Mouse (Mus musculus) liver, adult 2 months (tissue): ENCODE results near the gene Serpinb8. TPM values are rescaled to one million over a fixed set of nuclear protein-coding genes. Genes with fewer than 3 reads are reported as not detected.

ENCODE experiments used
- DNase-seq: peaks from one replicate; pipeline ENCODE4 v3.0.0-alpha.2; 2011; ENCODE audit warnings: low read depth, low spot score; ENCODE audit errors: extremely low read depth
- H3K27ac ChIP-seq: fragments of 200-500 bp; replicated peaks from 2 replicates; pipeline ENCODE4 v1.5.1; 2012; ENCODE audit warnings: low read depth, mild to moderate bottlenecking, control low read depth, inconsistent platforms, low read length; ENCODE audit not compliant: insufficient read depth
- H3K27me3 ChIP-seq: fragments of 200-500 bp; 2 replicates; pipeline ENCODE4 v1.6.1; 2012; ENCODE audit warnings: mild to moderate bottlenecking, moderate library complexity, low read length, inconsistent platforms; ENCODE audit not compliant: control insufficient read depth, insufficient read depth
- H3K36me3 ChIP-seq: fragments of 200-500 bp; 2 replicates; pipeline ENCODE4 v1.6.1; 2012; ENCODE audit warnings: low read length, inconsistent platforms; ENCODE audit not compliant: control insufficient read depth, insufficient read depth
- H3K4me1 ChIP-seq: fragments of 200-500 bp; 2 replicates; pipeline ENCODE4 v1.6.1; 2011; ENCODE audit warnings: low read length; ENCODE audit not compliant: control insufficient read depth, insufficient read depth
- H3K4me3 ChIP-seq: fragments of 200-500 bp; 2 replicates; pipeline ENCODE4 v1.5.1; 2011; ENCODE audit warnings: low read depth, mild to moderate bottlenecking, control low read depth, low read length, moderate library complexity; ENCODE audit not compliant: insufficient read depth
- H3K79me2 ChIP-seq: fragments of 200-500 bp; 2 replicates; pipeline ENCODE4 v1.6.1; 2012; ENCODE audit warnings: inconsistent platforms, mild to moderate bottlenecking, low read length, moderate library complexity; ENCODE audit not compliant: control insufficient read depth, insufficient read depth
- H3K9ac ChIP-seq: fragments of 200-500 bp; 2 replicates; pipeline ENCODE4 v1.6.1; 2012; ENCODE audit warnings: low read depth, mild to moderate bottlenecking, control low read depth, inconsistent platforms, low read length
- CTCF ChIP-seq: fragments of 200-500 bp; IDR thresholded peaks from 2 replicates; pipeline ENCODE4 v1.5.1; 2011; ENCODE audit warnings: low read depth, low read length, control low read depth
- POLR2A ChIP-seq: fragments of 200-500 bp; IDR thresholded peaks from 2 replicates; pipeline ENCODE4 v1.6.1; 2011; ENCODE audit warnings: low read length, control low read depth; ENCODE audit not compliant: insufficient read depth; ENCODE audit errors: extremely low read depth
- WGBS: fragments of 180-500 bp; shearing (Covaris S2); methylation state at CpG from one replicate; pipeline ENCODE4 v1.1.7; 2018; 5-methylcytosine and 5-hydroxymethylcytosine counted together
- polyA plus RNA-seq: library from polyadenylated mRNA; depleted of rRNA; stranded (reverse); fragments of >200 nt; gene quantifications from 2 replicates; pipeline ENCODE4 v1.2.3, GENCODE M21; 2012
- total RNA-seq: library from RNA; depleted of rRNA; stranded (reverse); fragments of >200 nt; gene quantifications from 2 replicates; pipeline ENCODE4 v1.2.3, GENCODE M21; 2014

The Serpinb8 gene
- total and polyA plus RNA-seq, 2 experiments = 2.5 to 3.5 TPM

- no peak for DNase-seq
- Histone ChIP-seq H3K27me3 (no peaks in the 10 kb centered on the region), H3K4me3 (no peak overlapping the region), H3K9ac (no peak overlapping the region), H3K79me2 (no peaks in the 10 kb centered on the region), H3K36me3 (no peaks in the 10 kb centered on the region), H3K27ac (no peak overlapping the region), H3K4me1 (no peaks in the 10 kb centered on the region)
- 89% methylated on average over 1 of the region's 1 CpGs for WGBS
- no peak for TF ChIP-seq POLR2A
- no peak for TF ChIP-seq CTCF
Observed at GRCm38 (mm10) chr1:107588642-107589041, 1.2 kb upstream of the Serpinb8 start.

- H3K4me1 ChIP-seq = no peaks in the 10 kb centered on the region
- no peaks in the 10 kb centered on the region for H3K27me3 ChIP-seq
- WGBS = 71% methylated on average over 3 of the region's 3 CpGs
- H3K36me3 ChIP-seq = no peaks in the 10 kb centered on the region
- H3K4me3 ChIP-seq = no peak overlapping the region
- TF ChIP-seq POLR2A (no peak), CTCF (no peak)
- no peak for DNase-seq
- H3K9ac ChIP-seq = no peak overlapping the region
- H3K27ac ChIP-seq = no peak overlapping the region
- H3K79me2 ChIP-seq = no peaks in the 10 kb centered on the region
Observed at GRCm38 (mm10) chr1:107592644-107593043, 2.8 kb downstream of the Serpinb8 start.

- WGBS = 63% methylated on average over 2 of the region's 2 CpGs
- no peaks in the 10 kb centered on the region for H3K36me3 ChIP-seq
- DNase-seq = peak; percentile 34
Observed at GRCm38 (mm10) chr1:107593469-107593868, 3.7 kb downstream of the Serpinb8 start.

GRCm38 (mm10) chr1:107596874-107597273, 7.1 kb downstream of the Serpinb8 start:
- no peaks in the 10 kb centered on the region for H3K79me2 ChIP-seq
- no peaks in the 10 kb centered on the region for H3K4me1 ChIP-seq
- no peak for DNase-seq
- TF ChIP-seq CTCF (no peak), POLR2A (no peak)
- H3K36me3 ChIP-seq = no peaks in the 10 kb centered on the region
- no peak overlapping the region for H3K4me3 ChIP-seq
- H3K27me3 ChIP-seq = no peaks in the 10 kb centered on the region
- no peak overlapping the region for H3K27ac ChIP-seq
- no peak overlapping the region for H3K9ac ChIP-seq

More at GRCm38 (mm10) chr1:107593469-107593868, 3.7 kb downstream of the Serpinb8 start:
- Histone ChIP-seq H3K27ac (no peak overlapping the region), H3K27me3 (no peaks in the 10 kb centered on the region), H3K4me1 (no peaks in the 10 kb centered on the region), H3K9ac (no peak overlapping the region), H3K4me3 (no peak overlapping the region), H3K79me2 (no peaks in the 10 kb centered on the region)
- TF ChIP-seq CTCF (no peak), POLR2A (no peak)

- TF ChIP-seq CTCF (peak; percentile 33; the same call in 1 of the 2 replicates), POLR2A (no peak)
Observed at GRCm38 (mm10) chr1:107598476-107598875, 8.7 kb downstream of the Serpinb8 start.

GRCm38 (mm10) chr1:107608942-107609341, 19.1 kb downstream of the Serpinb8 start:
- 14% methylated on average over 1 of the region's 1 CpGs for WGBS
- H3K36me3 ChIP-seq = no peaks in the 10 kb centered on the region
- no peak for TF ChIP-seq CTCF
- TF ChIP-seq POLR2A = no peak
- H3K4me1 ChIP-seq = peaks cover 5% of the 10 kb centered on the region; the same call in 1 of the 2 replicates
- H3K4me3 ChIP-seq = no peak overlapping the region
- H3K27ac ChIP-seq = no peak overlapping the region
- no peaks in the 10 kb centered on the region for H3K27me3 ChIP-seq
- H3K9ac ChIP-seq = no peak overlapping the region
- peak; percentile 59 for DNase-seq
- no peaks in the 10 kb centered on the region for H3K79me2 ChIP-seq

More at GRCm38 (mm10) chr1:107598476-107598875, 8.7 kb downstream of the Serpinb8 start:
- Histone ChIP-seq H3K4me1 (no peaks in the 10 kb centered on the region), H3K4me3 (no peak overlapping the region), H3K9ac (no peak overlapping the region), H3K36me3 (no peaks in the 10 kb centered on the region), H3K27me3 (no peaks in the 10 kb centered on the region), H3K79me2 (no peaks in the 10 kb centered on the region), H3K27ac (no peak overlapping the region)
- no peak for DNase-seq

GRCm38 (mm10) chr1:107614087-107614486, 24.3 kb downstream of the Serpinb8 start:
- no peaks in the 10 kb centered on the region for H3K36me3 ChIP-seq
- TF ChIP-seq POLR2A (no peak), CTCF (no peak)
- no peaks in the 10 kb centered on the region for H3K27me3 ChIP-seq
- H3K27ac ChIP-seq = peak overlapping the region; percentile 90
- no peak overlapping the region for H3K4me3 ChIP-seq
- H3K4me1 ChIP-seq = peaks cover 3% of the 10 kb centered on the region; the same call in 1 of the 2 replicates
- H3K9ac ChIP-seq = no peak overlapping the region
- peak; percentile 96 for DNase-seq
- H3K79me2 ChIP-seq = no peaks in the 10 kb centered on the region
- WGBS = 20% methylated on average over 2 of the region's 2 CpGs
